Mouse (Mus musculus) C2C12 (cell line): ENCODE data around the gene Ifnar2.

Experiments used
- CEBPB ChIP-seq: IDR thresholded peaks from one replicate; pipeline ENCODE4 v1.6.1; 2011; ENCODE audit warnings: low read depth, mild to moderate bottlenecking, control low read depth, moderate library complexity
- CTCF ChIP-seq: IDR thresholded peaks from one replicate; pipeline ENCODE4 v1.5.1; 2011; ENCODE audit not compliant: control insufficient read depth, insufficient read depth, insufficient read length
- USF1 ChIP-seq: IDR thresholded peaks from one replicate; pipeline ENCODE4 v1.6.1; 2011; ENCODE audit warnings: low read depth, mild to moderate bottlenecking, control low read depth, moderate library complexity

GRCm38 (mm10) chr16:91448895-91449294 is 76.3 kb downstream of the Ifnar2 start:
- no peak for TF ChIP-seq USF1
- TF ChIP-seq CTCF = no peak
- TF ChIP-seq CEBPB = no peak
